Mouse (Mus musculus) kidney, embryonic 14.5 days (tissue): ENCODE results near the gene Slc2a3. TPM values are rescaled to one million over a fixed set of nuclear protein-coding genes. Genes with fewer than 3 reads are reported as not detected.

Experiments used
- ATAC-seq: fragments of 200-750 bp; cut with Nextera tagmentation; 2 replicates; pipeline ENCODE4 v1.8.0; 2017; ENCODE audit warnings: moderate number of reproducible peaks, mild to moderate bottlenecking, moderate TSS enrichment, moderate library complexity; ENCODE audit not compliant: low FRiP score, low TSS enrichment
- H3K27ac ChIP-seq: fragments of 300-500 bp; sonication (generic); 2 replicates; pipeline ENCODE4 v1.5.1; 2014; ENCODE audit warnings: low read depth, mild to moderate bottlenecking, low read length, moderate library complexity, mixed read lengths
- H3K27me3 ChIP-seq: fragments of 300-500 bp; sonication (generic); 2 replicates; pipeline ENCODE4 v1.6.1; 2014; ENCODE audit warnings: mild to moderate bottlenecking, low read length; ENCODE audit not compliant: control insufficient read depth, insufficient read depth
- H3K36me3 ChIP-seq: fragments of 300-500 bp; sonication (generic); 2 replicates; pipeline ENCODE4 v1.6.1; 2014; ENCODE audit warnings: low read length, mixed read lengths; ENCODE audit not compliant: control insufficient read depth, insufficient read depth
- H3K4me1 ChIP-seq: fragments of 300-500 bp; sonication (generic); 2 replicates; pipeline ENCODE4 v1.6.1; 2014; ENCODE audit warnings: low read length, mixed read lengths; ENCODE audit not compliant: control insufficient read depth, insufficient read depth
- H3K4me2 ChIP-seq: fragments of 300-500 bp; sonication (generic); replicated peaks from 2 replicates; pipeline ENCODE4 v1.6.1; 2014; ENCODE audit warnings: low read depth, mild to moderate bottlenecking, low read length
- H3K4me3 ChIP-seq: fragments of 300-500 bp; sonication (generic); 2 replicates; pipeline ENCODE4 v1.5.1; 2014; ENCODE audit warnings: mild to moderate bottlenecking, low read length
- H3K9ac ChIP-seq: fragments of 300-500 bp; sonication (generic); 2 replicates; pipeline ENCODE4 v1.6.1; 2014; ENCODE audit warnings: low read depth, mild to moderate bottlenecking, low read length, moderate library complexity
- H3K9me3 ChIP-seq: fragments of 300-500 bp; sonication (generic); 2 replicates; pipeline ENCODE4 v1.6.1; 2016; ENCODE audit warnings: low read length; ENCODE audit not compliant: control insufficient read depth
- WGBS: fragments of 180-500 bp; shearing (Covaris S2); extraction: QIAGEN DNeasy Blood & Tissue Kit; methylation state at CpG from one replicate; pipeline ENCODE4 v1.1.7; 2014; 5-methylcytosine and 5-hydroxymethylcytosine counted together
- microRNA-seq: library from miRNA; unstranded; fragments of <30 nt; microRNA quantifications from one replicate; pipeline ENCODE4, GENCODE M21; 2016
- polyA plus RNA-seq: library from polyadenylated mRNA; unstranded; fragments of >200 nt; fragmentation: Nextera tagmentation; extraction: Ambion mirVana; gene quantifications from 2 replicates; pipeline ENCODE4 v1.2.1, GENCODE M21; 2014

The Slc2a3 gene
- polyA plus RNA-seq, 1 experiment from 2014 or later = 5.8 TPM

DNA sequence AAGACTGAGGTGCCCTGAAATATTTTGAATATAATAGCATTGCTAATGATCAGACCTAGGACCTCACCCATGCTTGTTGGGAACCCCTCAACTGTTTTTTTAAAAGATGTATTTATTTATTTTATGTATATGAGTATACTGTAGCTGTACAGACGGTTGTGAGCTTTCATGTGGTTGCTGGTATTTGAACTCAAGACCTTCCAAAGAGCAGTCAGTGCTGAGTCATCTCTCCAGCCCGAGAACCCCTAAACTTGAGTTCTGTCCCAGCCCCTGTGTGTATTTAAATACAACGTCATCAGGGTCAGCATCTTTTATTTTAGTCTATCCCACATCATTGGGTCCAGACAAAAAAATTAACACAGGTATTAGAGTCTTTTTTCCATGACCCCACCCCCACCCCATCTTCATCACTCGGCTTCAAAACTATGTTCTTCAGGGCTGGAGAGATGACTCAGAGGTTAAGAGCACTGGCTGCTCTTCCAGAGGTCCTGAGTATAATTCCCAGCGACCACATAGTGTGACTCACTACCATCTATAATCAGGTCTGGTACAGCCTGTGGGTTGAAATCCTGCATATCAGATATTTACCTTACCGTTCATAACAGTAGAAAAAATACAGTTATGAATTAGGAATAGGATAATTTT lies 111.9 kb downstream of the Slc2a3 start:
- WGBS = 84% methylated on average over 6 of the region's 6 CpGs
- Histone ChIP-seq H3K36me3 (no peaks in the 10 kb centered on the region), H3K4me1 (no peaks in the 10 kb centered on the region), H3K27me3 (no peaks in the 10 kb centered on the region), H3K4me3 (no peak overlapping the region), H3K27ac (no peak overlapping the region), H3K9ac (no peak overlapping the region), H3K4me2 (no peak overlapping the region), H3K9me3 (no peaks in the 10 kb centered on the region)
- ATAC-seq = no peak

DNA sequence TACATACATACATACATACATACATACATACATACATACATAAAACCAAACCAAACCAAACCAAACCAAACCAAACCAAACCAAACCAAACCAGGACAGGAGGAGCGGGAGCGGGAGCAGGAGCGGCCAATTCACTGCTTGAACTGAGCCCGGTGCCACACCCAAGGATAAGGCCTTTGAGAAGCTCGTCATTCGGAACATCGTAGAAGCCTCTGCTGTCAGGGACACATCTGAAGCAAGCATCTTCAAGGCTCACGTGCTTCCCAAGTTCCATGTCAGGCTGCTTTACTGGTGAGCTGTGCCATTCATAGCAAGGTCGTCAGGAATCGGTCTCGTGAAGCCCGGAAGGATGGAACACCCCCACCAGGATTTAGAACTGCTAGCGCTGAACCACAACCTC lies 114.7 kb downstream of the Slc2a3 start:
- no peak overlapping the region for H3K4me3 ChIP-seq
- no peak overlapping the region for H3K4me2 ChIP-seq
- no peak overlapping the region for H3K27ac ChIP-seq
- H3K36me3 ChIP-seq = no peaks in the 10 kb centered on the region
- no peak overlapping the region for H3K9ac ChIP-seq
- WGBS = 90% methylated on average over 13 of the region's 13 CpGs
- no peaks in the 10 kb centered on the region for H3K9me3 ChIP-seq
- H3K4me1 ChIP-seq = no peaks in the 10 kb centered on the region
- H3K27me3 ChIP-seq = no peaks in the 10 kb centered on the region
- ATAC-seq = no peak

DNA sequence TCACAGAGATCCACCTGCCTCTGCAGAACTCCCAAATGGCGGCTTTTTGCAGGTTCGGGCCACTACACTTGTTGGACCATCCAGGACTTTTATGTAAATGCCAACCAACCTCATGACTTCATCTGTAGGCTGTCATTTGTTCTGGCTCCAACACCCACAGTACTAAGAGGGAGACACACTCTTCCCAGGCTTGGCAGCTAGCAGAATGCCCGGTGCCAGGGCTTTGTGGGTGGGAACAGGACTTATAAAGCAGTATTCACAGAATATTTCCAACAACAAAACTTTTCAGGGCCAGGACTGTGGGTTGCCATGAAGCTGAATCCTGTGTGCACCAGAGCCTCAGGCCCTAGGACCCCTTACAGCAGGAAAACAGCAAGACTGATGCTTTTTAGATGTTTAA lies 118.8 kb downstream of the Slc2a3 start:
- no peaks in the 10 kb centered on the region for H3K27me3 ChIP-seq
- no peaks in the 10 kb centered on the region for H3K36me3 ChIP-seq
- no peak overlapping the region for H3K4me3 ChIP-seq
- no peak overlapping the region for H3K27ac ChIP-seq
- no peak overlapping the region for H3K9ac ChIP-seq
- no peaks in the 10 kb centered on the region for H3K9me3 ChIP-seq
- WGBS = 88% methylated on average over 3 of the region's 3 CpGs
- H3K4me1 ChIP-seq = no peaks in the 10 kb centered on the region
- ATAC-seq = no peak
- H3K4me2 ChIP-seq = no peak overlapping the region

Small RNAs within 50 kb of the gene (microRNA-seq; reads per million reads assigned to microRNA genes)
- gene Mir7231 = not detected

Other genes with a start within 250 kb of the Slc2a3 start
- not detected in 2 replicates for gene Aicda, start 247.8 kb downstream of the Slc2a3 start, polyA plus RNA-seq
- gene Apobec1, start 199.2 kb downstream of the Slc2a3 start, polyA plus RNA-seq = 1.3 and 2.7 TPM in 2 replicates
- gene Gdf3, start 191.6 kb downstream of the Slc2a3 start, polyA plus RNA-seq = not detected in 2 replicates
- not detected in 2 replicates for gene Dppa3, start 175.2 kb downstream of the Slc2a3 start, polyA plus RNA-seq
- gene Nanog, start 94.2 kb downstream of the Slc2a3 start, polyA plus RNA-seq = 0.13 TPM in 1 of 2 replicates, not detected in the other
- 4.1 and 7.8 TPM in 2 replicates for gene Foxj2, start 18.3 kb upstream of the Slc2a3 start, polyA plus RNA-seq
- gene C3ar1, start 54.5 kb upstream of the Slc2a3 start, polyA plus RNA-seq = 1.0 and 1.7 TPM in 2 replicates
- 37.4 and 56.3 TPM in 2 replicates for gene Necap1, start 72.8 kb upstream of the Slc2a3 start, polyA plus RNA-seq
- gene Clec4a1, start 120.2 kb upstream of the Slc2a3 start, polyA plus RNA-seq = 2.8 and 3.6 TPM in 2 replicates
- 2.5 and 2.6 TPM in 2 replicates for gene Clec4a3, start 150.9 kb upstream of the Slc2a3 start, polyA plus RNA-seq
- gene Clec4a4, start 188.7 kb upstream of the Slc2a3 start, polyA plus RNA-seq = not detected in 2 replicates
- gene Clec4b1, start 248.3 kb upstream of the Slc2a3 start, polyA plus RNA-seq = 0.34 TPM in 1 of 2 replicates, not detected in the other